Mouse (Mus musculus) limb, embryonic 14.5 days (tissue): ENCODE results near the gene Trim63. TPM values are rescaled to one million over a fixed set of nuclear protein-coding genes. Genes with fewer than 3 reads are reported as not detected.

Experiments
- ATAC-seq: fragments of 200-750 bp; cut with Nextera tagmentation; 2 replicates; pipeline ENCODE4 v1.8.0; 2017; ENCODE audit warnings: low read depth, moderate number of reproducible peaks, moderate TSS enrichment; ENCODE audit not compliant: low FRiP score
- DNase-seq: peaks from one replicate; pipeline ENCODE4 v3.0.0-alpha.2; 2015; ENCODE audit warnings: low spot score
- H3K27ac ChIP-seq: fragments of 300-500 bp; sonication (generic); replicated peaks from 2 replicates; pipeline ENCODE4 v1.5.1; 2014; ENCODE audit warnings: low read depth, mild to moderate bottlenecking, low read length, moderate library complexity, mixed read lengths
- H3K27me3 ChIP-seq: fragments of 300-500 bp; sonication (generic); 2 replicates; pipeline ENCODE4 v1.6.1; 2014; ENCODE audit warnings: low read length, mixed read lengths; ENCODE audit not compliant: control insufficient read depth, insufficient read depth
- H3K36me3 ChIP-seq: fragments of 300-500 bp; sonication (generic); 2 replicates; pipeline ENCODE4 v1.6.1; 2014; ENCODE audit warnings: mild to moderate bottlenecking, low read length, moderate library complexity, mixed read lengths; ENCODE audit not compliant: control insufficient read depth, insufficient read depth
- H3K4me1 ChIP-seq: fragments of 300-500 bp; sonication (generic); 2 replicates; pipeline ENCODE4 v1.6.1; 2014; ENCODE audit warnings: antibody characterized with exemption, low read length, mixed read lengths; ENCODE audit not compliant: control insufficient read depth, insufficient read depth
- H3K4me2 ChIP-seq: fragments of 300-500 bp; sonication (generic); replicated peaks from 2 replicates; pipeline ENCODE4 v1.6.1; 2014; ENCODE audit warnings: low read depth, mild to moderate bottlenecking, low read length, moderate library complexity; ENCODE audit not compliant: severe bottlenecking
- H3K4me3 ChIP-seq: fragments of 300-500 bp; sonication (generic); replicated peaks from 2 replicates; pipeline ENCODE4 v1.5.1; 2014; ENCODE audit warnings: low read length
- H3K9ac ChIP-seq: fragments of 300-500 bp; sonication (generic); 2 replicates; pipeline ENCODE4 v1.6.1; 2014; ENCODE audit warnings: mild to moderate bottlenecking, low read depth, low read length, moderate library complexity; ENCODE audit not compliant: severe bottlenecking
- H3K9me3 ChIP-seq: fragments of 300-500 bp; sonication (generic); 2 replicates; pipeline ENCODE4 v1.6.1; 2016; ENCODE audit warnings: low read length; ENCODE audit not compliant: control insufficient read depth
- POLR2A ChIP-seq: fragments of 200-500 bp; IDR thresholded peaks from 2 replicates; pipeline ENCODE4 v1.8.0; 2012; ENCODE audit warnings: inconsistent platforms, mild to moderate bottlenecking, moderate library complexity, borderline replicate concordance; ENCODE audit not compliant: insufficient read depth, insufficient read length; ENCODE audit errors: extremely low read depth
- WGBS: fragments of 180-500 bp; shearing (Covaris S2); extraction: QIAGEN DNeasy Blood & Tissue Kit; methylation state at CpG from one replicate; pipeline ENCODE4 v1.1.7; 2014; 5-methylcytosine and 5-hydroxymethylcytosine counted together
- polyA plus RNA-seq, 2 experiments: library from polyadenylated mRNA; depleted of rRNA in 1 of 2; stranded (reverse) in 1 of 2; unstranded in 1 of 2; fragments of >200 nt; fragmentation: Nextera tagmentation in 1 of 2; extraction: Ambion mirVana in 1 of 2; gene quantifications; 2 replicates each; pipeline versions ENCODE4 v1.2.1 to v1.2.3; 2012 to 2014

Gene Trim63
- polyA plus RNA-seq, 2 experiments: 1.4 to 5.1 TPM

DNA sequence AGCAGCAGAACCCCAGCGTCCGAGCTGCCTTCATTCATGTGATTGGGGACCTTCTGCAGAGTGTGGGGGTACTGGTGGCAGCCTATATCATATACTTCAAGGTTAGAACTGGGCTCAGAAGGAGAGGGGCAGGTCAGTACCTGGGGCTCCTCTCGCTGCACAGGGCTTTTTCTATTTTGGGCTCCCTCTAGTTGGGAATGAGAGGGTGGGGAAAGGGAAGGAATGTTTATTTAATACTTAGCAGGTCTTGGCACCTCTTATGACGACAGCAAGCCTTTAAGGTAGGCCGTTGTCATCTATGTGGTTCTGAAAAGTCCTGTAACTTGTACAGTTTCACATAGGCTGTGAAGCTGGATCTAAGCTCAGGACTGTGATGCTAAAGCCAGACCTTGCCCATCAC lies 33.6 kb downstream of the Trim63 start:
- Histone ChIP-seq H3K36me3 (no peaks in the 10 kb centered on the region), H3K4me1 (peaks cover 9% of the 10 kb centered on the region), H3K27ac (no peak overlapping the region), H3K9me3 (no peaks in the 10 kb centered on the region), H3K4me2 (no peak overlapping the region), H3K27me3 (peaks cover 22% of the 10 kb centered on the region), H3K9ac (no peak overlapping the region), H3K4me3 (no peak overlapping the region)
- no peak for TF ChIP-seq POLR2A
- WGBS: 75% methylated on average over 5 of the region's 5 CpGs
- ATAC-seq (no peak), DNase-seq (no peak)

DNA sequence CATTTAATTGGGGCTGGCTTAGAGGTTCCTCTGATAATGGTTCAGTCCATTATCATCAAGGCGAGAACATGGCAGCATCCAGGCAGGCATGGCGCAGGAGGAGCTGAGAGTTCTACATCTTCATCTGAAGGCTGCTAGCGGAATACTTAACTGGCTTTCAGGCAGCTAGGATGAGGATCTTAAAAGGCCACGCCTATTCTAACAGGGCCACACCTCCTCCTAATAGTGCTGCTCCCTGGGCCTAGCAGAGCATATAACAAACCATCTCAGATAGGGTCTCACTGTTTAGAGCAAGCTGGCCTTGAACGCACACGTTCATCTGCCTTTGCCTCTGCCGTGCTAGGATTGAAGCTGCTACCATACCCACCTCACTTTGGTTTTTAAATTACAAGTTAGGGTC lies 34.9 kb downstream of the Trim63 start:
- no peak overlapping the region for H3K9ac ChIP-seq
- no peak for TF ChIP-seq POLR2A
- DNase-seq: no peak
- peaks cover 10% of the 10 kb centered on the region for H3K27me3 ChIP-seq
- H3K4me3 ChIP-seq: no peak overlapping the region
- WGBS: 88% methylated on average over 7 of the region's 7 CpGs
- H3K27ac ChIP-seq: no peak overlapping the region
- H3K4me1 ChIP-seq: peaks cover 5% of the 10 kb centered on the region; the same call in 1 of the 2 replicates
- ATAC-seq: no peak
- H3K4me2 ChIP-seq: no peak overlapping the region
- no peaks in the 10 kb centered on the region for H3K36me3 ChIP-seq
- no peaks in the 10 kb centered on the region for H3K9me3 ChIP-seq

DNA sequence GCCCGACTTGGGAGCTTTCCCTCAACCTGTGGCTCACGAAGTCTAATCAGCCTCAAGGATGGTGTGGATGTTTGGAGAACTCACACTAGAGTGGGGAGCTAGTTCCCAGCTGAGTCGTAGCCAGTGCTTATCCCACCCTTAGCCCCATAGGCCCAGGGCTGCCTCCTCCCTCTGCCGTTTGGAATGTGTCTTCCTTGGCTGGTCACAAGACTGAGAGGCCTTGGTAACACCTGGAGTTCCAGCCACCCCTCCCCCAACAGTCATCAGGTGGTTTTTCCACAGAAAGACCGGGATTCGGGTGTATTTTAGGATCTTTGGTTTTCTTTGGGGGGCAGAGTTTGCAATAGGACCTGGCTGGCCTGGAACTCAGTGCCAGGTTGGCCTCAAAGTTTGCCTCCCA lies 35.7 kb downstream of the Trim63 start:
- ATAC-seq (no peak), DNase-seq (no peak)
- Histone ChIP-seq H3K9me3 (no peaks in the 10 kb centered on the region), H3K36me3 (no peaks in the 10 kb centered on the region), H3K4me2 (no peak overlapping the region), H3K9ac (no peak overlapping the region), H3K4me3 (no peak overlapping the region), H3K4me1 (peaks cover 6% of the 10 kb centered on the region; the same call in 1 of the 2 replicates), H3K27ac (no peak overlapping the region), H3K27me3 (peaks cover 3% of the 10 kb centered on the region; the same call in 1 of the 2 replicates)
- TF ChIP-seq POLR2A: no peak
- WGBS: 77% methylated on average over 6 of the region's 6 CpGs

DNA sequence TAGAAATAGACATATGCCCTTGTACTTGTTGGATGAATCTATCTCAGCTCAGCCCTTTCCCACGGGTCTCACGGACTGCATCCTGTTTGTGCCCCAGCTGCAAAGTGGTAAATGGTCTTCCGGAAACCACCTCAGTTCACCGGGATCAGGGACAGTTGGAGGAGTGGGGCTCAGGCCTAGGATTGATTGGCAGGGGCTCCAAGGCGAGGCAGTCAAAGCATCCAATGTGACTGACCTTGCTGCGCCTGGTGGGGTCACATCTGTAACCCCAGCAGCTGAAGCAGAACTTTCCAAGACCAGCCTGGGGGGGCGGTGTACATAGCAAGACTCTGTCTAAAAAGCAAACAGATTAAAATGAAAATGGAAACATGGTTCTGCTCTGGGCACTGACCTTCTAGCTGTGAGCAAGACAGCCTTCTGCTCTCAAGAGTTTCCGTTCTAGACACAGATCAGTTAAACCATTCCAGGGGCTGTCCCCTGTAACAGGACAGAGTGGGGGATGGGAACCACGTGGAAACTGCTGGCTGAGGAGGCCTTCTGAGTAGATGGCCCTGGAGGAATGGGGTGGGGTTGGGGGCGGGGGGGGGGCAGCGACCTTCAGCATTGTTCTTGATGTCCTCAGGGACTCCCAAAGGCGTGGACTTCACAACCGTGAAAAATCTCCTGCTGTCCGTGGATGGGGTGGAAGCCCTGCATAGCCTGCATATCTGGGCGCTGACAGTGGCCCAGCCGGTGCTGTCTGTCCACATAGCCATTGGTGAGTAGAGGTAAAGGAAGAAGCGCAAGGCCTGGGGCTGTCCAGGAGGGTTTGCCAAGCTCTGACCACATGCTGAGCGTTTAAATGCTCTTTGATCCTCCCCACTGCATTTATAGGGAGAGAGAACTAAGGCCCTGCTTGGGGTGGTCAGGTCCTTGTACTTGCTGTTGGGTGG lies 36.7 kb downstream of the Trim63 start:
- WGBS: 48% methylated on average over 18 of the region's 18 CpGs
- Histone ChIP-seq H3K9ac (no peak overlapping the region), H3K4me3 (no peak overlapping the region), H3K9me3 (no peaks in the 10 kb centered on the region), H3K27me3 (no peaks in the 10 kb centered on the region), H3K27ac (no peak overlapping the region), H3K4me2 (no peak overlapping the region), H3K36me3 (no peaks in the 10 kb centered on the region), H3K4me1 (peaks cover 13% of the 10 kb centered on the region; the same call in 1 of the 2 replicates)
- TF ChIP-seq POLR2A: no peak
- no peak for ATAC-seq
- no peak for DNase-seq

DNA sequence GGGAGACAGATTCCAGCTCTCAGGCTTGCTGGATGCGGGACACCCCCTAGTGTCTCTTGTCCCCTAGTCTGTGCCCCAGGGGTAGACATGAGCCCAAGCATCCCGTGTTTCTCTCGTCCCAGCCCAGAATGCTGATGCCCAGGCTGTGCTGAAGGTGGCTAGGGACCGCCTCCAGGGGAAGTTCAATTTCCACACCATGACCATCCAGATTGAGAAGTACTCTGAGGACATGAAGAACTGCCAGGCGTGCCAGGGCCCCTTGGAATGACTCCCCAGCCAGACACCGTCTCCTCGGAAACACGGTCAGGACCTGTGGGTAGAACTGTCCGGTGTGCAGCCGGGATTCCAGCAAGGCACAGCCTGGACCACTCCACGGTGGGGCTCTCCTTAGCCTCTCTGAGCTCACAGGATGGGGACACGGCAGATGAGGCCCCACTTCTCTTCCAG lies 37.4 kb downstream of the Trim63 start:
- Histone ChIP-seq H3K4me2 (no peak overlapping the region), H3K4me1 (peaks cover 13% of the 10 kb centered on the region; the same call in 1 of the 2 replicates), H3K9me3 (no peaks in the 10 kb centered on the region), H3K27ac (no peak overlapping the region), H3K4me3 (no peak overlapping the region), H3K27me3 (0 out of 2 replicates have a peak, but pooled peaks cover 2% of the 10 kb centered on the region), H3K9ac (no peak overlapping the region), H3K36me3 (no peaks in the 10 kb centered on the region)
- DNase-seq: no peak
- 70% methylated on average over 12 of the region's 12 CpGs for WGBS
- ATAC-seq: no peak
- TF ChIP-seq POLR2A: no peak
